Mouse (Mus musculus) subcutaneous adipose tissue, adult 2 months (tissue): Measurements from ENCODE around the gene Sh3bp2. TPM values are rescaled to one million over a fixed set of nuclear protein-coding genes. Genes with fewer than 3 reads are reported as not detected.

Experiments
- polyA plus RNA-seq: library from polyadenylated mRNA; depleted of rRNA; stranded (reverse); fragments of >200 nt; gene quantifications from 2 replicates; pipeline ENCODE4 v1.2.3, GENCODE M21; 2012; ENCODE audit warnings: low replicate concordance; rRNA removed

Sh3bp2 gene
- 9.8 and 16.9 TPM in 2 replicates for polyA plus RNA-seq

DNA sequence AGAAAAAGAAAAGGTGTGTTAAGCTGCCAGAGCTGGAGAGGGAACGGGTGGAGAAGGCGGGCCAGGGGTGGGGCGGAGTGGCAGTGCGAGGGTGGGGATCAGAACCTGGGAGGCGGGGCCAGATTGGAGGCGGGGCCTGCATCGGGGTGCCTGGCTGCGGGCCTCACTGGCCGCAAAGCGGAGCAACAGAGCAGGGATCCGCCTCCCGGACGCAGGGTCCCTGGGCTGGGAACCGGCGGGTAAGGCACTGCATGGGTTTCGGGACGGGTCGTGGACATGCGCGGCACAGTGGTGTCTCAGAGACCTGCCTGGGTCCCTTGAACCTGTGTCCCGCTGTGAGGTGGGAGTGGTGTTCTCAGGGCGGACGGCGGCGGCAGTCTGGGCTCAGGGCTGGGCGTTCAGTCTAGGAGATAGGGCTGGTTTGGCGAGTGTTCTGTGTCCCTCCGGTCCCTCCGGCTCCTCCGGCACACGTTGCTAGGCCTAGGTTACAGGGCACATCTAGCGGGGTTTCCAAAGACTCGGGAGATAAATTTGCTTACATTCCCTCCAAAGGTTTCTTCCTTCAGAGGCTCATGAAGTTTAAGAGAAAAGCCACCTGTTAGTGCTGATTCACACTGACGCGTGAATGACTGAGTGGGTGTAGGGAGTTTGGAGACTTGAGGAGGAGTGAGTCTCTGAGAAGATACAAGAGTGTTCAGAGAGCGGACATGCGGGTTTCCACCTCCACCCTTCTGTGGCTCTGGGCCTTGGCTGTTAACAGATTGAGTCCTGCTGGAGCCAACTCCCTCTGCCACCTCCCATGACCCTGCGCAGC is at the start of gene Sh3bp2:
Sh3bp2 (plus strand) TSS at position 176 of the 814 bp plus-strand sequence.

DNA sequence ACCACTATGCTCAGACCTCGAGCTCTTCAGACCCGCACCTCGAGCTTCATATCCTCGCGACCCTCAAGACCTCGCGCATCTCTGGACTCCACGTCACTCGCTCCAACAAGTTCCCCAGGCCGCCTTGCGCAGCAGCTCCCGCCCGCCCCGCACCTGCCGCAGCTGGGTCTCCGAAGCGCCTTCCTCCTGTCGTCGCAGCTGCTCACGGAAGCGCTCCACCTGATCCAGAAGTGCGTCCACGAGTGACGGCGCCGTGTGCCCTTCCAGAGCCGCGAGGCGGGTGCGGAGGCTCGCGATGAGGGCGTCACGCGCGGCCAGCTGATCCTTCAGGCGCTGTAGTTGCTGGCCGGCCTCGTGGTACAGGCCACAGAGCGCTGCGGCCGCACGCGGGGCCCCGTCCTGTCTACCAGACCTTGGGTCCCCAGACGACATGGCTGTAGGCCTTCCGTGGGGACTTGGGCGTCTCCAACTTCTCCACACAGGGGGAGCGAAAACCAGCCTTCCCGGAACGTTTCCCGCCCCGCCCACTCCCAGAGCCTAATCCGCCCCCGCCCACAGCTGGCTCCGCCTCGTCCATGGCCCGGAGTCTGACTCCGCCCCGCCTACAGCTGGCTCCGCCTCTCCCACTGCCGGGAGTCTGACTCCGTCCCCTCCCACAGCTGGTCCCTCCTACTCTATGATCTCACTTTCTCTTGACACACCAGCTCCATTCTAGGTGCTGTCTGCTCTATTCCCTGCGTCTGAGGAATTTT is 12.0 kb upstream of the Sh3bp2 start, which contains the start of gene Tnip2:
Tnip2 (minus strand) TSS at position 526 of the 752 bp plus-strand sequence.

DNA sequence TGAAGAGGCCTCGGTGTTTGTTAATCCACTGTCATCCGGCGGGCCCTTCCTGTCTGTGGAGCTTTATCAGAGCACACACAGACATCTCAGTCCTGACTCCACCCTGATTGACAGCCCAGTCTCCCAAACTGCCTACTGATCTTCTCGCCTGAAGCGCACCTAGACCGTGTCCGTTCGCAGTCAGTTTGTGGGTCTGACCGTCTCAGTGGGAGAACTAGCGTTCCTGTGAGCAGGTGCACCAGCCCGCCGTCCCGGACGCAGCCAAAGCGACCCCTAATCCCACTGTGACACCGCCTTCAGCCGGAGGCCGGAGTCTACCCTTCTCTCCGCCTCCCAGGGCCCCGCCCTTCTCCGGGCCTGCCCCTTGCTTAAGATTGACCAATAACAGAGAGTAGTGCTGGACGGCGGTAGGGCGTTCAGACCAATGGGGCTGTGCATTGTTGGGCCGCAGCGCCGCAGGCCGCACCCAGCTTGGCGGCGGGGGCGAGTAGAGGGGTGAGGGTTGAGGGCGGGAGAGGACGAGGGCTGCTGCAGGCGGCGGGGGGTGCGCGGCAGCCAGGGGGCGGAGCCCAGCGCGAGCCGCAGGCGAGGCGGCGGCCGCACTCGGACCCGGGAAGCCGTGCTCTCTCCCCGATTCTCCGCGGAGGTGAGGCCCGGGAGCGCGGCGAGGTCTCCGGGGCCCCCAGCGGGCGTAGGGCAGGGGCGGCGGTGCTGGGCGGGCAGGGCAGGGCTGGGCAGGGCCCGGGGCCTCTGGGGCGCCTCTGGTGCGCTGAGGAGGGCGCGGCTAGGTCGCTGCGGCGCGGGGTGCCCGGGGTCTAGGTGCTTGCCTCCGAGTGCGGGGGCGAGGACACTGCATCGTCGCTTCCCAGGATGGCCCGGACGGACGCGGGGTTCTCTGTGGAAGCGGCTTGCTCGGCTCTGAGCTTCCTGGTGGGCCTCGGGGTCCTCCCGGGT is 47.9 kb downstream of the Sh3bp2 start, which contains the start of gene Add1:
Add1 (plus strand) TSS at position 397 of the 954 bp plus-strand sequence.

Other genes starting within 250 kb of the Sh3bp2 start
- 3.0 and 3.7 TPM in 2 replicates for gene Zfyve28, start 237.4 kb upstream of the Sh3bp2 start, polyA plus RNA-seq
- gene Cfap99, start 237.2 kb upstream of the Sh3bp2 start, polyA plus RNA-seq, result 0.14 TPM in 1 of 2 replicates, not detected in the other
- gene Rnf4, start 189.5 kb upstream of the Sh3bp2 start, polyA plus RNA-seq, result 113 and 114 TPM in 2 replicates
- 19.3 and 67.5 TPM in 2 replicates for gene Fam193a, start 155.9 kb upstream of the Sh3bp2 start, polyA plus RNA-seq
- 21.1 and 32.2 TPM in 2 replicates for gene Tnip2, start 11.8 kb upstream of the Sh3bp2 start, polyA plus RNA-seq
- 153 and 243 TPM in 2 replicates for gene Add1, start 47.8 kb downstream of the Sh3bp2 start, polyA plus RNA-seq
- gene Mfsd10, start 111.4 kb downstream of the Sh3bp2 start, polyA plus RNA-seq, result 80.9 and 241 TPM in 2 replicates
- gene Nop14, start 134.3 kb downstream of the Sh3bp2 start, polyA plus RNA-seq, result 14.2 and 17.2 TPM in 2 replicates
- gene Grk4, start 134.5 kb downstream of the Sh3bp2 start, polyA plus RNA-seq, result 1.0 and 1.1 TPM in 2 replicates
- gene Htt, start 235.9 kb downstream of the Sh3bp2 start, polyA plus RNA-seq, result 17.2 and 22.2 TPM in 2 replicates